Mouse (Mus musculus) forelimb bud, embryonic 11.5 days (tissue): ENCODE measurements at regions not wholly inside any gene's neighbourhood (a gene's known extent, or its start where the extent isn't known, plus 50 kb on each side); places are given as distances from the start of the nearest gene placed in this dataset.

Source experiments
- DNase-seq: peaks from one replicate; pipeline ENCODE4 v3.0.0-alpha.2; 2012; ENCODE audit warnings: low read depth, low spot score

- DNase-seq: no peak
These were observed 54.8 kb upstream of the Tet2 start for GRCm38 (mm10) chr3:133599731-133600130.

GRCm38 (mm10) chr3:133600447-133601220 lies 55.7 kb upstream of the Tet2 start:
- peak; percentile 45 for DNase-seq

GRCm38 (mm10) chr3:133605460-133605859 lies 60.5 kb upstream of the Tet2 start:
- no peak for DNase-seq

- no peak for DNase-seq
These were observed 63.9 kb upstream of the Tet2 start for GRCm38 (mm10) chr3:133608845-133609261.

- DNase-seq: no peak
These were observed 69.1 kb upstream of the Tet2 start for GRCm38 (mm10) chr3:133613836-133614711.

GRCm38 (mm10) chr3:133614712-133615426 lies 69.9 kb upstream of the Tet2 start:
- no peak for DNase-seq

GRCm38 (mm10) chr3:133617036-133617435 lies 72.1 kb upstream of the Tet2 start:
- DNase-seq: no peak

- no peak for DNase-seq
These were observed 73.6 kb upstream of the Tet2 start for GRCm38 (mm10) chr3:133618491-133618890.

GRCm38 (mm10) chr3:133623201-133623744 lies 78.3 kb upstream of the Tet2 start:
- DNase-seq: no peak

GRCm38 (mm10) chr3:133624079-133624875 lies 79.3 kb upstream of the Tet2 start:
- DNase-seq: no peak

- DNase-seq: no peak
These were observed 80.1 kb upstream of the Tet2 start for GRCm38 (mm10) chr3:133625046-133625445.

GRCm38 (mm10) chr3:133626442-133626841 lies 81.5 kb upstream of the Tet2 start:
- DNase-seq: no peak

- no peak for DNase-seq
These were observed 82.3 kb upstream of the Tet2 start for GRCm38 (mm10) chr3:133627116-133627844.

GRCm38 (mm10) chr3:133634306-133634705 lies 89.4 kb upstream of the Tet2 start:
- no peak for DNase-seq

- no peak for DNase-seq
These were observed 100.7 kb upstream of the Tet2 start for GRCm38 (mm10) chr3:133645604-133646003.

- no peak for DNase-seq
These were observed 101.6 kb upstream of the Tet2 start for GRCm38 (mm10) chr3:133646449-133647059.

- no peak for DNase-seq
These were observed 105.1 kb upstream of the Tet2 start for GRCm38 (mm10) chr3:133650025-133650424.

GRCm38 (mm10) chr3:133651996-133652395 lies 107.1 kb upstream of the Tet2 start:
- no peak for DNase-seq

GRCm38 (mm10) chr3:133659759-133660158 lies 114.8 kb upstream of the Tet2 start:
- DNase-seq: no peak

GRCm38 (mm10) chr3:133661303-133661702 lies 116.4 kb upstream of the Tet2 start:
- peak; percentile 59 for DNase-seq
